Mouse (Mus musculus): ENCODE data around the gene Phlda3. TPM values are rescaled to one million over a fixed set of nuclear protein-coding genes. Genes with fewer than 3 reads are reported as not detected.
A peak's percentile ranks its signal among the peaks of the same experiment; 100 is the strongest.

Gene Phlda3
- polyA plus RNA-seq, 1 experiment from 2014 or later: 21.8 TPM

- H3K27me3 ChIP-seq: peaks cover 15% of the 10 kb centered on the region
- 33% methylated on average over 22 of the region's 22 CpGs for WGBS
- H3K9me3 ChIP-seq: no peaks in the 10 kb centered on the region
- no peak within 1 kb of the TSS for H3K27ac ChIP-seq (replicated peaks)
- 0 out of 2 replicates have a peak within 1 kb of the TSS, but pooled peaks have one; percentile 24 for H3K9ac ChIP-seq (replicated peaks)
- no peak within 1 kb of the TSS for H3K4me2 ChIP-seq (replicated peaks)
- H3K4me1 ChIP-seq: peaks cover 12% of the 10 kb centered on the region
- H3K4me3 ChIP-seq: no peak within 1 kb of the TSS
- ATAC-seq (ENCODE audit: low FRiP score, low read depth): peak; percentile 64; the same call in 1 of the 2 replicates
- H3K36me3 ChIP-seq: no peaks in the 10 kb centered on the region
Observed at GRCm38 (mm10) chr1:135778780-135779535, 13.0 kb downstream of the Phlda3 start, which contains the start of gene Tnni1. Gene Tnni1, plus strand, starts transcription at chr1:135779434.

DNA sequence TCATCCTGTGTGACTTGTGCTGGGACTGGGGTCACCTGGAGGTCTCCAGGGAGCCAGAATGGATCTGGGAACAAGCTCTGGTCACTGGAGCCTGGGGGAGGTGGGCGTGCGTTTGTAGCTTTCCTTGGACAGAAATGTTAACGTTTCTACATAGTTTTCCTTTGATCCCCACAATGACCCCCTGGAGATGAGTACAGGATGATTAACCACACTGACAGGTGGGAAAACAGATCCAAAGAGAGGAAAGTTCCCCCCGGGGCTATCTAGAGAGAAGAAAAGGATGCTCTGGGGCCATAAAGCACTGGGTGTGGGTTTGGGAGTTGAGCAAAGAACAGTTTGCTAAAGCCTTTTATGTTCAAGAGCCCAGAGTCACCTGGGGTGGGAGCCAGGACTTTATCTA, 14.7 kb downstream of the Phlda3 start:
- Histone ChIP-seq H3K4me3 (no peak overlapping the region), H3K4me1 (peaks cover 12% of the 10 kb centered on the region), H3K27me3 (peaks cover 15% of the 10 kb centered on the region), H3K36me3 (no peaks in the 10 kb centered on the region), H3K4me2 (replicated peaks) (no peak overlapping the region), H3K9me3 (no peaks in the 10 kb centered on the region), H3K9ac (replicated peaks) (no peak overlapping the region), H3K27ac (replicated peaks) (no peak overlapping the region)
- 66% methylated on average over 4 of the region's 4 CpGs for WGBS
- no peak for ATAC-seq (ENCODE audit: low FRiP score, low read depth)

DNA sequence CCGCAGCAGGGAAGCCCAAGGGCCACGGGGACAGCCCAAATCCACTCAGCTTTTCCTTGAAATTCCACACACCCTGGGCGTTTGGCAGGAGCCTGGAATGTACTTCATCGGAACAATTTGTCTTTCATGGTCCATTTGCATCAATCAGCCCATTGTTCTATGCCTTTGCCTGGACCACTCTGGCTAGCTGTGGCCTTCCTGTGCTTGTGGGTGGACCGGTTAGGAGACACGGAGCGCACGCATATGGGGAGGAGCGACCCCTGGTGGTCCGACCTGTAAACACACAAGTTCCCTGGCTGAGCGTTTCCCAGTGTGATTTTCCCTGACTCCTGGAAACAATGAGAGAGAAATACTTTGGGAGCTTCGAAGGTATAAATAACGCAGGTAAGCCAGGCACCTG, 15.3 kb downstream of the Phlda3 start:
- peak; percentile 68; the same call in 1 of the 2 replicates for ATAC-seq (ENCODE audit: low FRiP score, low read depth)

DNA sequence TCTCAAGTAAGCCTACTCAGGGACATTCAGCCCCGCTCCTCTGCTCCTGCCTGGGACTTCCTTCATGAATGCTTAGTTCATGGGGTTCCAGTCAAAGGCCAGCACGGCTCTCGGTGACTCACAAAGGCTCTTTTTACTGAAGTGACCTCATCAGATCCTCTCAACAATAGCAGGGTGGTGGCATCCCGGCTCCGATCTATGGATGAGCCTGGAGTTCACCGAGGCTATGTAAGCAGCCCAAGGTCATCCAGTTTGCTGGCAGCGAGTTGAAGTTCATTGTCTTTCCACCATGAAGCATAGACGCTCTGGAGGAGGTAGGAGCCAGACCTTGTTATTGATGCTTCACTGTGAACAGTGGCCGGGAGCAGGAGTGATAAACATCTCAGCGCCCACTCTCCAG, 16.9 kb downstream of the Phlda3 start:
- Histone ChIP-seq H3K4me3 (no peak overlapping the region), H3K4me1 (peaks cover 12% of the 10 kb centered on the region), H3K4me2 (replicated peaks) (no peak overlapping the region), H3K27ac (replicated peaks) (no peak overlapping the region), H3K27me3 (peaks cover 15% of the 10 kb centered on the region), H3K9me3 (no peaks in the 10 kb centered on the region), H3K9ac (replicated peaks) (no peak overlapping the region), H3K36me3 (no peaks in the 10 kb centered on the region)
- 26% methylated on average over 10 of the region's 10 CpGs for WGBS
- no peak for ATAC-seq (ENCODE audit: low FRiP score, low read depth)

More for the DNA sequence above, 15.3 kb downstream of the Phlda3 start:
- no peak overlapping the region for H3K27ac ChIP-seq (replicated peaks)
- H3K4me2 ChIP-seq (replicated peaks): no peak overlapping the region
- H3K4me3 ChIP-seq: no peak overlapping the region
- H3K27me3 ChIP-seq: peaks cover 15% of the 10 kb centered on the region
- H3K4me1 ChIP-seq: peaks cover 12% of the 10 kb centered on the region
- H3K36me3 ChIP-seq: no peaks in the 10 kb centered on the region
- WGBS: 17% methylated on average over 13 of the region's 13 CpGs
- H3K9ac ChIP-seq (replicated peaks): no peak overlapping the region
- H3K9me3 ChIP-seq: no peaks in the 10 kb centered on the region

DNA sequence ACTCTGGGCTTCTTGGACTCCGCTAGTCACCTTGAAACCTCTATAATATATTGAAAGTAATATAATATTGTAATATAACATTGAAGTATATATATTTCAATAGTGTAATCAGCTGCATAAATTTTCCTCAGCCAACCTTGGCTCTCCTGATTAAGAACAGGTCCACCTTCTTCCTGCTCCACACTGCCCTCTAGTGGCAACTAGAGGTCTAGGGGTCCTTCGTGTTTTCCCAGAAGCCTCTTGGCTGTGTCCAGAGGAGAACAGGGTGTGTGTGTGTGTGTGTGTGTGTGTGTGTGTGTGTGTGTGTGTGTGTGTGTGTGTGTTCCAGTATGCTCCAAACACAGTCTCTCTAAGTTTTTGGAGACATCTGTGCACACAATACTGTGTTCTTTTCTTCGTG, 21.9 kb downstream of the Phlda3 start:
- Histone ChIP-seq H3K4me1 (no peaks in the 10 kb centered on the region), H3K4me3 (no peak overlapping the region), H3K4me2 (replicated peaks) (no peak overlapping the region), H3K9ac (replicated peaks) (no peak overlapping the region), H3K27me3 (peaks cover 22% of the 10 kb centered on the region), H3K36me3 (no peaks in the 10 kb centered on the region), H3K27ac (replicated peaks) (no peak overlapping the region), H3K9me3 (no peaks in the 10 kb centered on the region)
- 45% methylated on average over 3 of the region's 3 CpGs for WGBS
- no peak; the same call in 1 of the 2 replicates for ATAC-seq (ENCODE audit: low FRiP score, low read depth)

DNA sequence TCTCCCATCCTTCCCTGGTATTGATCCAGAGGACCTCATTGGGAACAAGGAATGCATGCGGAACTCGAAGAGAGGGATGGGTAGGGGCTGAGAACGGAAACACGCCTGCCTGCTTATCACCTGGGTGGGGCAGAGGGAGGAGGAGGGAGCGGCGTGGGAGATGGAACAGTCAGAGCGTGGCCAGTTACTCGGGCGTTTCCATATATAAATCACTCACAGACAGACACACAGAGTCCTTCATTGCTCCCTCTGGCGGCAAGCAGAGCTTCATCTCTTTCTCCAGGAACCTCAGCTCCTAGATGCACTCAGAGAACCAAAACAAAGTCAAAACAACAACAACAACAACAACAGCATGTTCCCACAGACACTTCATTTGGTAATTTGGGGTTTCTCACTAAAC, 22.8 kb downstream of the Phlda3 start:
- no peaks in the 10 kb centered on the region for H3K9me3 ChIP-seq
- 56% methylated on average over 10 of the region's 10 CpGs for WGBS
- peaks cover 6% of the 10 kb centered on the region for H3K4me1 ChIP-seq
- no peak overlapping the region for H3K9ac ChIP-seq (replicated peaks)
- peaks cover 31% of the 10 kb centered on the region for H3K27me3 ChIP-seq
- no peak for ATAC-seq (ENCODE audit: low FRiP score, low read depth)
- no peak overlapping the region for H3K4me2 ChIP-seq (replicated peaks)
- H3K36me3 ChIP-seq: no peaks in the 10 kb centered on the region
- H3K4me3 ChIP-seq: no peak overlapping the region
- no peak overlapping the region for H3K27ac ChIP-seq (replicated peaks)

- no peak overlapping the region for H3K27ac ChIP-seq (replicated peaks)
- H3K4me2 ChIP-seq (replicated peaks): no peak overlapping the region
- no peak overlapping the region for H3K4me3 ChIP-seq
- no peaks in the 10 kb centered on the region for H3K36me3 ChIP-seq
- peaks cover 16% of the 10 kb centered on the region for H3K4me1 ChIP-seq
- WGBS: 8% methylated on average over 5 of the region's 5 CpGs
- H3K9ac ChIP-seq (replicated peaks): no peak overlapping the region
- H3K27me3 ChIP-seq: peaks cover 36% of the 10 kb centered on the region
- no peaks in the 10 kb centered on the region for H3K9me3 ChIP-seq
- 0 out of 2 replicates have a peak, but pooled peaks have one; percentile 25 for ATAC-seq (ENCODE audit: low FRiP score, low read depth)
Observed at GRCm38 (mm10) chr1:135789815-135790214, 23.9 kb downstream of the Phlda3 start.

DNA sequence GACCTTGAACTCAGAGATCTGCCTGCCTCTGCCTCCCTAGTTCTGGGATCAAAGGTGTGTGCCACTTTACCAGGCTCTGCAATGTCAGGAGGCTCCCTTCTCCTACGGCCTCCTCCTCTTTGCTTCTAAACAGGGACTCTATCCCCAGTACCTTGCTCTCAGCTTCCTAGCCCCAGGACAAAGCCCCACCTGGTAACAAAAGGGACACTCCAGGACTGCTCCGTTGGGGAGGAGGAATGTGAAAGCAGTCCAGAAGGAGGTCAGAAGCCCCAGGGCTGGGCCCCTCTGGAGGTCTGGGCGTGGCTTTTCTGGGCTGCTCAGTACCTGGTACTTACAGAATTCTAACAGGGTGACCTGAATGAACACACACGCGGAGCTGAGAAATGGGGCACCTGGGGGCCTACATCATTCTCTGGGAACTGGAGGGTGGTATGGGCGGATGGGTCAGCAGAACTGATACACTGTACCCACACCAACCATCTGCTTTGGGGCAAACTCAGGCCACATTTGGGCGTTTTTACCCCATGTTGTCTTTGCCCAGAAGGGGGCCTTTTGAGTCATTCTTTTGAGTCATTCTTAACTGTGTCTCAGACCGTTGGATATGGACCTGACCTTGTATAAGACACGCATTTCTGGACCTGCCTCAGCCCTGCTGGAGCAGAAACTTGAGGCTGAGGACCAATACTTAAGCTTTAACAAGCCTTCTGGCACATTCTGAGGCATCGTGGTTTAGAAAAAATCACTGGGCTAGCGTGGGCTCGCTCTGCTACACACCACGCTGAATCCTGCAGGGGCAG, 26.4 kb downstream of the Phlda3 start:
- H3K4me1 ChIP-seq: peaks cover 19% of the 10 kb centered on the region
- H3K4me2 ChIP-seq (replicated peaks): no peak overlapping the region
- ATAC-seq (ENCODE audit: low FRiP score, low read depth): no peak
- 60% methylated on average over 13 of the region's 13 CpGs for WGBS
- no peak overlapping the region for H3K27ac ChIP-seq (replicated peaks)
- H3K36me3 ChIP-seq: no peaks in the 10 kb centered on the region
- no peak overlapping the region for H3K9ac ChIP-seq (replicated peaks)
- H3K4me3 ChIP-seq: no peak overlapping the region
- no peaks in the 10 kb centered on the region for H3K9me3 ChIP-seq
- H3K27me3 ChIP-seq: peaks cover 51% of the 10 kb centered on the region

GRCm38 (mm10) chr1:135793370-135794215, 27.7 kb downstream of the Phlda3 start:
- Histone ChIP-seq H3K4me1 (peaks cover 19% of the 10 kb centered on the region), H3K27ac (replicated peaks) (no peak overlapping the region), H3K4me3 (peak overlapping the region; percentile 16; the same call in 1 of the 2 replicates), H3K9me3 (no peaks in the 10 kb centered on the region), H3K9ac (replicated peaks) (no peak overlapping the region), H3K27me3 (peaks cover 51% of the 10 kb centered on the region), H3K36me3 (no peaks in the 10 kb centered on the region), H3K4me2 (replicated peaks) (peak overlapping the region; percentile 45)
- ATAC-seq (ENCODE audit: low FRiP score, low read depth): no peak
- WGBS: 20% methylated on average over 27 of the region's 27 CpGs

DNA sequence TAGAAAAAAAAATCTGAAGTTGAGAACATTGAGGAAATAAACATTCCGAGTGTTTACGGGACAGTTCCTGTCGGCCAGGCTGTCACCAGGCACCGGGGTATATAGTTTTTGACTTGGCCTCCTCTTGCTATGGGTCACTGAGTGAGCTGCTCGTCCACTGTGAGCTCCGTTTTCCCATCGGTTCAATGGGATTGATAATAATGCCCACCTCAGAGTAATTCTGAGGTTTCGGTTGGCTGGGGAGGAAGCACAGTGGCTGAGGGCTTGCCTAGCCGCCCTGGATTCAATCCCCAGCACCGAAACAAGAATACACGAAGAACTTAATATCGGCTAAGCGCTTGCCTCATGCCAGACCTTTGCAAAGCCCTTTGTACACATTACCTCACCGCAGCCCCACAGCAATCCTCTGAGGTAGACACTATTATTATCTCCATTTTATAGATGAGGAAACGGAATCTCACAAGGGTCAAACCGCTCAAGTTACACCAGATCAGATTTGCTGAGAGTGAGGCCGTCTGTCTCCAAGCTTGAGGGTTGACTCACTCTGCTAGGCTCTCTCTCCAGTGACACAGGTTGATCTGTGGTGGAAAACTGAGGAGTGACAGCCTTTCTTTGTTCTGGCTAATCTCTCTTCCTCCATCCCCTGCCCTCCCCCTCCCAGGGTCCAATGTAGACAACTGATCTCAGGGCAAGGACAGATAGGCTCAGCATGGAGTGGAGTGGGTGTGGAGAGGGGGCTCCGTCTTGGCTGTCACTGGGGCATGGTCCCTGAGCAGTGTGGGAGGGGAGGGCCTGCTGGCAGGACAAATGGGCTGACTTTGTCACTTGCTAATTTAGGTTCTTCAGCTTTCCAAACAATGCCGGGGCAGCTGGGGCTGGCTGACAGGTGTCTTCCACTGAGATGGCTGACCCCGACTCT, 28.6 kb downstream of the Phlda3 start:
- WGBS: 29% methylated on average over 20 of the region's 20 CpGs
- no peak overlapping the region for H3K27ac ChIP-seq (replicated peaks)
- peak; percentile 66 for ATAC-seq (ENCODE audit: low FRiP score, low read depth)
- H3K36me3 ChIP-seq: no peaks in the 10 kb centered on the region
- H3K4me1 ChIP-seq: peaks cover 19% of the 10 kb centered on the region
- H3K27me3 ChIP-seq: peaks cover 51% of the 10 kb centered on the region
- no peak overlapping the region for H3K9ac ChIP-seq (replicated peaks)
- H3K9me3 ChIP-seq: no peaks in the 10 kb centered on the region
- H3K4me3 ChIP-seq: 0 out of 2 replicates have a peak overlapping the region, but pooled peaks have one; percentile 16
- peak overlapping the region; percentile 45 for H3K4me2 ChIP-seq (replicated peaks)

DNA sequence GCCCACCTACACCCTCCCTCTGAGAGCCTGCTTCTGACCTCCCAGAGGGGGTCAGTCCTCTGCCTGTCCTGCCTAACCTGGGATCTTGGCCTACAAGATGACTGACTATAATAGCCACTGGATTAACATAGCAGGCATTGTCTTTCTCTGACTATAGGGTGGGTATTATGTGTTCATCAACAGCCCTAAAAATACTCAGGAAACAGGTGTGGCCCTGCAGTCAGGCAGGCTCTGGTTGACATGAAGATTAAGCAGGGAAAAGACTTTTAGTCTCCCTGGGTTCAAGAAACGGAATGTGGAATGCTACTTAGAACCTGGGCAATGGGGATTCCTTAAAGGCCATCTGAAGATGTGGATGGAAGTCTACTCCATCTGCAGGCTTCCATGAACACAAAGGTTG, 32.6 kb downstream of the Phlda3 start:
- Histone ChIP-seq H3K4me1 (peaks cover 24% of the 10 kb centered on the region), H3K4me3 (no peak overlapping the region), H3K27me3 (peaks cover 23% of the 10 kb centered on the region), H3K9ac (replicated peaks) (no peak overlapping the region), H3K27ac (replicated peaks) (no peak overlapping the region), H3K36me3 (no peaks in the 10 kb centered on the region), H3K9me3 (no peaks in the 10 kb centered on the region), H3K4me2 (replicated peaks) (no peak overlapping the region)
- no peak for ATAC-seq (ENCODE audit: low FRiP score, low read depth)
- WGBS: 76% methylated on average over 1 of the region's 1 CpGs
